Mouse (Mus musculus) brain, embryonic 14.5 days (tissue): ENCODE results near the gene Nudcd3.

ENCODE experiments used
- CTCF ChIP-seq: fragments of 200-500 bp; IDR thresholded peaks from 2 replicates; pipeline ENCODE4 v1.5.1; 2012; ENCODE audit warnings: inconsistent platforms, mild to moderate bottlenecking, moderate library complexity, borderline replicate concordance; ENCODE audit not compliant: insufficient read depth, insufficient read length; ENCODE audit errors: extremely low read depth
- POLR2A ChIP-seq: fragments of 200-500 bp; IDR thresholded peaks from 2 replicates; pipeline ENCODE4 v1.6.1; 2012; ENCODE audit warnings: mild to moderate bottlenecking, inconsistent platforms, borderline replicate concordance; ENCODE audit not compliant: poor library complexity, insufficient read depth, insufficient read length, severe bottlenecking; ENCODE audit errors: extremely low read depth

- TF ChIP-seq CTCF (no peak), POLR2A (no peak)
Observed at GRCm38 (mm10) chr11:6119312-6119711, 80.9 kb downstream of the Nudcd3 start.
